Mouse (Mus musculus) layer of hippocampus, adult 11-12 months (tissue): ENCODE data around the gene Edn3.

Source experiments
- DNase-seq: peaks from one replicate; pipeline ENCODE4 v3.0.0; 2022; ENCODE audit warnings: low spot score

Gene Edn3

DNA sequence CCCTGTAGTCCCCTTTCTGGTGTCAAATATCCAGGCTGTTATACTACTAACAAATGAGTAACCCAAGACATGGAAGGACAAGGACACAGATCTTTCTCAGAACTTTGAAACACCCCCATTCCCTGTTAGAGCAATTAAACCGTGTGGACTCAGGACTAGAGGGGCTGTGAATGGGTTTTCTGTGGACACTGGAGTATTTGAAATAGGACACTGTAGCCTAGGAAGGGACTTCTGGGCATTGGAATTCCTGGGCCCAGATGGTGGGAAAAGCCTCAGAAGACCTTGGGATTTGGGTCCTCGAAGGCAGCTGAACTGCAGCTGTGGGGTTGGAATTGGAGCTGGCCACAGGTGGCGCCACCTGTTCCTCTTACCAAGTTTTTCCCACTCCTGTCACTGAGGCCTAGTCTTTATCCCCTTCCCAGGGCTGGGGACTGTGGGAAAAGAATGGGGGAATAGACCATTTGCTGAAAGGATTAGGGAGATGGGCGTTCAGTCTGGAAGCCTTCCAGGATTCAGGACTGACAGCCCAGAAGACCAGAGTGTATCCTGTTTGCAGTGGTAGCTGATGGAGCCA is 37.2 kb downstream of the Edn3 start:
- DNase-seq, result no peak

DNA sequence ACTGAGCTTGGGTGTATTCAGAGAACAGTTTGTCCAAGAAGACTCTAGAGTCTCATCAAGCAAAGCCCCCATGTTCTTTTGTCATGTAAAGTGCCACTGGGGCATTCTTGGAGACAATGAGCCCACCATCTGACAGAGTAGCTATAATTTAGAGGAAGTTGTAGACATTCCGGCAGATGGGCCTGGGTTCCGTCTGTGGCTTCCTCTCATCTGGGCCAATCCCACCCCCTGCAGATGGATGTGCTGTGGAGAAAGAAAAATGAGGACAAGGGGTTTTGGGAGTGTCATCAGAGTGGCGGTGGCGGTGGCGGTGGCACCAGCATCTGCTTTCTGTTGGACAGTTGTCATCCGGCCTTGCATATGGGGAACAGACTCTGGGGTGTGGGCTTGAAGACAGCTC is 42.0 kb downstream of the Edn3 start:
- no peak for DNase-seq

DNA sequence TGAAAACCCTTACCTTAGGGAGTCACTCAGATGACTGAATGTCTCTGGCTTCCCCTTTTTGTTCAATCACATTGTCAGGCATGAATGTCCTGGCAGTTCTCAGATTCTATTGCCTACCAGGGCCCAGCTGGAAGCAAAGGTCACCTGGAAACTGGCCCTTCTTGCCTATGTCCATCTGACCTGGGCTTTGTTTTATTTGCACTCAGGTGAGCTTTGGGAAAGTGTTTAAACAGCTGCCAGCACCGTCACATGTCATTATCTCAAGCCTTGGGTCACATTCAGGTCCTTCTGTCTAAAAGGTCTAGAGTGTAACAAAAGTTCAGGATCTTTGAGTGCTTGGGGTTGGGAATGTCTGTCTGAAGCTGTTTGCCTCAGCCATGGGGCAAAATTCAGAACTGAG is 43.2 kb downstream of the Edn3 start:
- no peak for DNase-seq

DNA sequence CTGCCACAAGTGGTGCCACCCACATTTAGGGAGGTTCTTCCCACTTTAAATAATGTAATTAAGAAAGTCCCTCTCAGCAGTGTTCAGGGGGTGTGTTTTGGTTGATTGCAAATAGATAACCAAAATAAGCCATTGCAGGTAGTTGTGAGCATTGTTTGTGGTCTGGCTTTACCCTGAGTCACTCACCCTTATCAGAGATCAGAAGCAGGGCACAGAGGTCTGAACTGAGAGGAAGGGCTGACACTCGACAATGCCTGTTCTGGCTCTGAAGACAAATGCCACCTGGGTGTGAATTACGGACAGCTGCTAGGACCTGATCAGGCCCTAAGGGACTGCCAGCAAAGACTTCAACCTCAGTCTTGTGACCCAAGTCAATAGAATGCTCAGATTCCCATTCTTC is 47.5 kb downstream of the Edn3 start:
- DNase-seq, result no peak

DNA sequence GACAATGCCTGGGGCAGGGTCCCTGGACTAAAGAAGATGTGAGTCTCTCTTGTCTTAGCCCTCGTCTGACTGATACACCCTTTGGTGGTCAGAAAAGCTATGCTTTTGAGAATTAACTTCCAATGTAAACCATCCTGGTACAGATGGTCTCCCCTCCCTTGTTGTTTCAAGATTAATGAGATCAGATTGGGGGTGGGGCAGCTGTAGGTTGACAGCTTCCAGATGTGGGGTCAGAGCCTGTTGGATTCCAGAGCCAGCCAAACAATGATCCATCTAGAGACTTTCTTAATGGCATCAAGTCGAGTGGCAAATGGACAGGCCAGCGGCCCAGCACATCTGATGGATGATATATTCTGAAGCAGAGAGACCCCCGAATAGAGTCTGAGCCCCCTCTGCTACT is 48.9 kb downstream of the Edn3 start:
- DNase-seq, result no peak

DNA sequence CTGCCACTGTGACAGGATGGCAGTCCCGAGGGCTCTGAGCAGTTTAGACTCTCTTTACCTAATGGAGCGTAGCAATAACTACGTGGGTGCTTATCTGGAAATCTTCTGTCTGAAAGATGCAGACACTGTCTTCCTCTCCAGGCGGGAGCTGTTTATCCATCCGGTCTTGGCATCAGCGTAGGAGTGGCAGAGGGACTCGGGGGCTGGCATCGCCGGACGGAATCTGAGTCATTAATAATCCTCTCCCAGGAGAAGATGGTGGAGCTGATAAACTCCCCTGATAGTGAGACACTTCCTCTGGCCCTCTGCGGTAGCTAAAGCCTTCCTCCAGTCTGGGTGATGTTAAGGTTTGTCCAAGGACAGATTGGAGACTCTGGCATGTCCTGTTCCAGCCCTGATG is 52.9 kb downstream of the Edn3 start:
- DNase-seq, result no peak

DNA sequence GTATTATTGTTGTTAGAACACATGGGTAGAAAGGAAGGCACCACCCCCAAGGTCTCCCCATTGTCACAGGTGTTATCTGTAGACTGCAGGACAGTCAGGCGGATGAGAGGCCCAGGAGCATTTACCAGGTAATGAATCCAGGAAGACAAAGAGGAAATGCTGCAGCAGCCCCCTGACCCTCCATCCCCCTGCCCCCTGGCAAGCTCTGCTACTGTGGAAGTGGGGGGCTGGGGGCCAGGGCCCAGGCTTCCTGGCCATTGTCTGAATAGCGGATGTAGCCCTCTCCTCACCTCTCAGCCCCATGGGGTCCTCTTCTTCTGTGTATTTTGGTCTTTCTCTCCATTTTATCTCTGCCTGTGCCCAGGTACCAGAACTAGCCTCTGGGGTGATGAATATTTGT is 55.7 kb downstream of the Edn3 start:
- DNase-seq, result no peak

DNA sequence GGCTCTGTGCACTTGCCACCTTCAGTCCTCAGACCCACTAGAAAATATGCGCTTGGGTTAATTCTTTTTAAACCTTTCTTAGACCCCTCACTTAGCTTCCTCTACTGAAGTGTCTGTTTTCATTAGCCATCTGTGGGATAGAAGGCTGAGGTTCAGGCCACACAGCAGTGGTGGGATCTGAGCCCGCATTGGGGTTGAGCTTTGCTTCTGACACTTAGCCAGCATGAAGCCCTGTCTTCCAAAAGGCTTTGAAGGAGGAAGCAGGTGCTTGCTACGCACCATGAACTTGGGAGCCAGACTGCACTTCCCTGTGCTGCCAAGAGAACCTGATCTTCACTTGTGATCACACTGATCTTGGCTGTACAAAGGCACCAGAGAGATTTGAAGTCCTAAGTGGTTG is 59.9 kb downstream of the Edn3 start:
- DNase-seq, result no peak

DNA sequence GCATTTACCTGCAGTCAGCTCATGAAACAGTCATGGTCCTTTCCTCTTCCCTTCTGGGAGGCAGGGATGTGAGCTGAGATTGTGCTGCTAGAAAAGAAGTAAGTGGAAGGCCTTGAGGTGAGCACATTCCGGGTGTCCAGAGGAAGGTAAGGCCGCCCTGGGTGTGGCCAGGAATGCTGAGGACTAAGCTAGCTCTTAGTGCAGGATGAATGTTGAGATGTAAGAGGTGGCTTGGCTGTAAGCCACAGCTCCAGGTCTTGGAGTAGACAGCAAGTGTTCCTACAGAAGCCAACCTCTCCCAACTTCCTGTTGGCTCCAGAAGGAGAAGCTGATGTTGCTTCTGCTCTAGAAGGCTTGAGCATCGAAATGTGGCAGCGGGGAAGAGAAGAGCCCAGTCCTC is 67.4 kb downstream of the Edn3 start:
- no peak for DNase-seq

DNA sequence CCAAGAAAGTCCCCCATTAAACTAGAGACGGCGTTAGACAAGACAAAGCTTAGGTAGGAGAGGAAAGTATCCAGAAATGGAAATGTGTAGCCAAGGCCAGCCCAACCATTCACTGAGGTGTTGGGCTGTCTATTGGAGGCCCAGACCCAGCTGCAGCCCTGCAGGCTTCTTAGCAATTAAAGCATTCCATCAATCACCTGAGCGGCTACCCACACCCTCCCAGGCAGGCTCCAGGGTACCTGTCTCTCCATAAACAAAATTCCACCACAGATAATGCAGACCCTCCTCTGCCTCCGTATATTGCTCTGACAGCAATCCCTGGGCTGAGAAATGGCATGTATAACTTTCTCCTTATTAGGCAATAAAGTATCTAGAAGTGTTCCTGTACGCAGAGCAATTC is 73.2 kb downstream of the Edn3 start:
- no peak for DNase-seq
